Mouse (Mus musculus) left cerebral cortex, postnatal 25 days (tissue): Measurements from ENCODE around the gene Smim5. TPM values are rescaled to one million over a fixed set of nuclear protein-coding genes. Genes with fewer than 3 reads are reported as not detected.
A peak's percentile ranks its signal among the peaks of the same experiment; 100 is the strongest.

Source experiments
- DNase-seq, 2 experiments: peaks; one replicate each; pipeline ENCODE4 v3.0.0; 2022; ENCODE audit warnings: low spot score in 2 of 2, mixed read lengths in 1 of 2
- intact Hi-C: fragments of 180-260 bp; cut with DNase I; formaldehyde crosslinking; loops from one replicate; pipeline ENCODE4 v1.15.1; 2025
- total RNA-seq, 2 experiments: library from RNA; stranded (reverse); gene quantifications; 2 replicates each; pipeline ENCODE4 v1.2.3; 2021

Gene Smim5
- total RNA-seq, 2 experiments from 2014 or later = 0.32 TPM; not detected in 1

- intact Hi-C loops = no loop called here
- no peak for DNase-seq
Measured at GRCm38 (mm10) chr11:115892213-115892612, 7.6 kb upstream of the Smim5 start.

- no peak for DNase-seq
- intact Hi-C loops = no loop called here
Measured at GRCm38 (mm10) chr11:115893071-115893470, 6.7 kb upstream of the Smim5 start.

GRCm38 (mm10) chr11:115894755-115895520 lies 4.8 kb upstream of the Smim5 start:
- intact Hi-C loops = no loop called here
- DNase-seq = no peak

GRCm38 (mm10) chr11:115898446-115898845 lies 1.3 kb upstream of the Smim5 start:
- intact Hi-C loops = no loop called here
- DNase-seq = no peak

- intact Hi-C loops = no loop called here
Measured at GRCm38 (mm10) chr11:115898886-115899285, 880 bp upstream of the Smim5 start.

GRCm38 (mm10) chr11:115900561-115901337 lies 983 bp downstream of the Smim5 start:
- intact Hi-C loops = no loop called here
- no peak for DNase-seq

More at GRCm38 (mm10) chr11:115898886-115899285, 880 bp upstream of the Smim5 start:
- peak; percentile 32 to 64 for DNase-seq

- DNase-seq = no peak
- intact Hi-C loops = no loop called here
Measured at GRCm38 (mm10) chr11:115901338-115902161, 1.8 kb downstream of the Smim5 start.

- intact Hi-C loops = no loop called here
- DNase-seq = no peak
Measured at GRCm38 (mm10) chr11:115902177-115902576, 2.4 kb downstream of the Smim5 start.

- DNase-seq = no peak
- intact Hi-C loops = no loop called here
Measured at GRCm38 (mm10) chr11:115902831-115903230, 3.1 kb downstream of the Smim5 start.

GRCm38 (mm10) chr11:115903384-115904230 lies 3.8 kb downstream of the Smim5 start:
- no peak for DNase-seq

GRCm38 (mm10) chr11:115904231-115904955 lies 4.6 kb downstream of the Smim5 start:
- intact Hi-C loops = no loop called here
- no peak for DNase-seq

More at GRCm38 (mm10) chr11:115903384-115904230, 3.8 kb downstream of the Smim5 start:
- intact Hi-C loops = no loop called here

GRCm38 (mm10) chr11:115904956-115905790 lies 5.4 kb downstream of the Smim5 start:
- intact Hi-C loops = no loop called here
- DNase-seq = peak; percentile 11 to 57

GRCm38 (mm10) chr11:115906116-115906515 lies 6.3 kb downstream of the Smim5 start:
- intact Hi-C loops = no loop called here
- no peak for DNase-seq

- no peak for DNase-seq
- intact Hi-C loops = no loop called here
Measured at GRCm38 (mm10) chr11:115906521-115906920, 6.8 kb downstream of the Smim5 start.

- no peak for DNase-seq
- intact Hi-C loops = no loop called here
Measured at GRCm38 (mm10) chr11:115911134-115911561, 11.4 kb downstream of the Smim5 start.

- DNase-seq = no peak
- intact Hi-C loops = no loop called here
Measured at GRCm38 (mm10) chr11:115911632-115912376, 12.0 kb downstream of the Smim5 start, which contains the start of gene Smim6. Gene Smim6 (plus strand): TSS chr11:115912017.

GRCm38 (mm10) chr11:115916579-115916978 lies 16.8 kb downstream of the Smim5 start:
- intact Hi-C loops = no loop called here
- DNase-seq = no peak
